Mouse (Mus musculus) lung, postnatal 10 days (tissue): ENCODE results near the gene Sri.
"Not testable (repeated sequence)": the region's sequence is repeated elsewhere in the genome, so short reads cannot be mapped to it uniquely, and the experiment has no call there.

ENCODE experiments used
- DNase-seq: peaks from one replicate; pipeline ENCODE4 v3.0.0; 2021

Gene Sri

DNA sequence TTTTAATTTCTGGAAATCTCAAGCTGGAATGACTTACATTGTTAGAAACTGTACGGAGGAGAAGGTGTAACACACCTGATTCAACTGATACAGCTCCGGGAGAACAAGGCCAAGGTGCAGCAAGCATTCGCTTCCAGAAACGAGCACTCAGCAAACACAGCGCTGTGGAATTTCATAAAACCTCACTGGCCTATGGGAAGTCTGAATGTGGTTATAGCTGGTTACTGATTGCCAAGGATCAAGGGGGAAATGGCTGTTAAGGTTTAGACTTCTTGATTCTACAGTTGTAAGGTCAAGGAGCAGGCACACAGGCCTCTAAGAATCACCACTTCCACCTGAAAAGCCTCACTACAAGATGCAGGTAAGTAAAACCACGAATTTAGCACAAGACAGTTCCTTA is at the start of gene Sri:
TSS of gene Sri (plus strand) at position 224 of the 400 bp plus-strand sequence.
- DNase-seq = no peak

DNA sequence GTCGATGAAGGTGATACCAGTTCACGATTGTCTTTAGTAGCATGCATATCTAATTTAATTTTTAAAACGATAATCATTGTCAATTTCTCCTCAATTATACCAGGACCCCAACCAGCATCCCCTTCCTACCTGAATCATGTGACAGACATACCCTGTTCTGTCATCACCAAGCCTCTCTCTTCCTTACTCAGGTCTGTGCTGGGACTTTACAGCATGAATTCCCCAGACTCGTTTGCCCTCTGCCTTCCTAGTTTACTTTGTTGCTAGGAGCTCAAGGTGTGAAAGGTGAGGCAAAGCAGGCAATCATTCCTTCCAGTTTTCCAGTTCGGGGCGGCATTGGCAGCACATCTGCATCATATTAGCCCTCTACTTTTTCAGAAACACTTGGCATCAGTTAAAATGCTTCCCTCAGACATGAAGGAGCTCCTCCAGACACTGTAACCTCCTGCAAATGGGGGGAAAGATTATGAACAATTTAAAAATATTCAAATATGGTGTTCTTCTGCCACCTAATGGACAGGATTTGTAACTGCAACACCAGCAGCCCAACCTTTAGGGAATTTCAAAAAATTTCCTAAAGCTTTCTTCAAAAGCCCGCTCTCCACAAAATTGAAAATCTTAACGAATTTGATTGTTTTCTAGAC is 49.4 kb upstream of the Sri start:
- DNase-seq = peak; percentile 11

DNA sequence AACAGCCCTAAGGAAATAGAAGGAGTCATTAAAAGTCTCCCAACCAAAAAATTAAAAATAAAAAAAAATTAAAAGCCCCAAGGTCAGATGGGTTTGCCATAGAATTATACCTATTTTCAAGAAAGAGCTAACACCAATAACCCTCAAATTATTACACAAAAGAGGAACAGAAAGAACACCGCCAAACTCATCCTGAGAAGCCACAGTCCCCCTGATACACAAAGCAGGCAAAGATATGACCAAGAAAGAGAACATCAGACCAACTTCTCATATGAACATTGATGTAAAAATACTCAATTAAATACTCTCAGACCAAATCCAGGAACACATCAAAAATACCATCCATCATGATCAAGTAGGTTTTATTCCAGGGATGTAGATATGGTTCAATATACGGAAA is 48.8 kb upstream of the Sri start:
- DNase-seq = no peak

DNA sequence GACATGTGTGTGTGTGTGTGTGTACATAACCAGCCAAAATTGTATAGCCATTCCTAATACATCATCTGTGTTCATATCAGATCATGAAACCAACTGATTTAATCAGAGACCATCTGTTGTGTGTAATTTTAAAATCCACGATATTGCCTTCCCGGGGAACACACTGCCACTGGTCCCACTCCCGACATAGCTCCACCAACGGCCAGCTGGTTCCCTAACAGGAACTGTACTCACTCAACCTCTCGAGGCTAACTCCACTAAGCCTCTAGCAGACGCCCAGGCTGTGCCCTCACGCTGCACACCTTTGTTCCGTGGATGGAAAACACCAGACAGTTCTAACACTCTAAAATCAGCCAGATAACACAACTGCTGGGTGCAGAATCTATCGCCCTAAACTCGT is 45.4 kb upstream of the Sri start:
- DNase-seq = no peak

DNA sequence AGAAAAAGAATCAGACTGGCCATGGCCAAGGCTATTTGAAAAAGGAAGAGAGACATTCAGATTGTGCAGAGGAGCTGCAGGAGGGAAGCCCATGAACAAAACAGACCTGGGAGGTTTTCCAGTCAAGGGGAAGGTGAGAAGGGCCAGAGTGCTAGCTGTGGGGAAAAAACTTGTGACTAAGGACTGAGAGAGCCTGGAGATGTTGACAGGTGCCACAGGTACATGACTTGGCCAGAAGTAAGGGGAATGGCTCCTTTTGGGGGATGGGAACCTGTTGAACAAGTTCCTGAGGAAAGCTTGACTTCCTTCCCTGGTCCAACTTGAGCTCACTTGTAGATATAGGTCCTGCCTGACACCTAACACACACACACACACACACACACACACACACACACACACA is 43.1 kb upstream of the Sri start:
- no peak for DNase-seq

DNA sequence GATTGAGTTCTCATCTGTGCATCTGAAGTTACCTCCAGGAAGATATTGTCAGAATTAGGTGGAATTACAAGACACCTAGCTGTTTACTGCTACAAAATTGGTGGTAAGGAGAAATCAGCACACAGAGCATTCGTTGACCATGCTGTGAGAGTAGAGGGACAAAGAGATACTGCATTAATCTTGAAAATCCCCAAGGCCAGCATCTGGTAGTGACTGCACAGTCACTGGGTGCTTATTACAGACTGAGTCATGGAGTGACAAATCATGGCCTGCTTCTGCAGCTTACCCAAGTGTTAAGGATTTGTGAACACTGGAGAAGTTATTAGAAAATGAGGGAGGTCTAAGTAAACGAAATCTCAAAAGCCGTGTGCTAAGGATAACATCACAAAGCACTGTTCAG is 32.6 kb upstream of the Sri start:
- no peak for DNase-seq

DNA sequence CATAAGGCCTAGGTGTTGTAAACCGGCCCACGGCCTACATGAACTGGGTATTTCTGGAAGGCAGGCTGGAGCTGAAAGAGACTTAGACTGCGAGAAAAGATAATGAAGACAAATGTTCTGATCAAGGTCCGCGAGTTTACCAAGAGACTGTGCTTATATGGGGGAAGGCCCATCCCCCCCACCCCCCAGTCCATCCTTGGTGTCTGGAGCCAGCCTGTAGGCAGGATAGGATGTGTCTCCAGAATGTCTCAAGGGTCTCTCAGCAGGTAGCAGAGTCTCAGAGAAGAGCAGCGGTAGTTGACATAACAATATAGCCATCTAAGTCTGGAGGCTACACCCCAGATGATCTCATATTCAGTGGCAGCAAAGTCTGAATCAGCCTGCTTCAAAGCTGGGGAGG is 11.3 kb upstream of the Sri start:
- DNase-seq = not testable (repeated sequence)

DNA sequence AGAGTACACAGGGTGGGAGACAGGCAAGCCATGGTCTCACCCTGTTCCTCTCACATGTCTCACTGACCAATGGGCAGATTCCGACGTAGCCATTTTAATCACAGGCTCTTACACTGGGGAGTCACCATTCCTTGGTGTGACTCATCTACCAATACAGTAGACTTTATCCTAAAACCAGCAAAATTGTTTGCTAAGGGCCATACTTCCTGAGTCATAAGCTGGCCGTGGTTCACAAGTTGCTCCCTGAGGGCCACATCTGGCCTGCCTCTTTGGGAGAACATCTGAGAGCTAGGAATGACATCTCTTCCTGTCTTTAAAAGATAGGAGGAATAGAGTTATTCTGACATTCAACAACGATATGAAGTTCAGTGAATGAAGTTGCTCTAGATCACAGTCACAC is 7.9 kb downstream of the Sri start:
- DNase-seq = no peak

DNA sequence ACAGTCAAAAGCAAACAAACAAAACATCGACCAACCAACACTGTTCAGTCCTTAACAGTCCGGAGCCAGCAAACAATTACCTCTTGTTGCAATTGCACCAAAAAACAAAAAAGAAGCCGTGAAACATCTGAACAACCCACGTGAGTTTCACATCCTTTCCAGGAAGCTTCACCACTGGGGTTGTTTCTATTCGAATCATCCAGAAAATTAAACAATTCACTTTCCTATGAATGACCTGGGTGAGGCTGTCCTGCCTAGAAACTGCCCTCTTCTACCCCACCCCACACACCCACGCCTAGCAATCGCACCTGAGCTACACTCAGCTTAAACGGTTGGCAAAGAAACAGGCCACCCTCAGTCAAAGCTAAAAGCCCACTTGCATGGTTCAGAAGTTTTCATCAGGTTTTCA is 9.8 kb downstream of the Sri start:
- DNase-seq = peak; percentile 18

DNA sequence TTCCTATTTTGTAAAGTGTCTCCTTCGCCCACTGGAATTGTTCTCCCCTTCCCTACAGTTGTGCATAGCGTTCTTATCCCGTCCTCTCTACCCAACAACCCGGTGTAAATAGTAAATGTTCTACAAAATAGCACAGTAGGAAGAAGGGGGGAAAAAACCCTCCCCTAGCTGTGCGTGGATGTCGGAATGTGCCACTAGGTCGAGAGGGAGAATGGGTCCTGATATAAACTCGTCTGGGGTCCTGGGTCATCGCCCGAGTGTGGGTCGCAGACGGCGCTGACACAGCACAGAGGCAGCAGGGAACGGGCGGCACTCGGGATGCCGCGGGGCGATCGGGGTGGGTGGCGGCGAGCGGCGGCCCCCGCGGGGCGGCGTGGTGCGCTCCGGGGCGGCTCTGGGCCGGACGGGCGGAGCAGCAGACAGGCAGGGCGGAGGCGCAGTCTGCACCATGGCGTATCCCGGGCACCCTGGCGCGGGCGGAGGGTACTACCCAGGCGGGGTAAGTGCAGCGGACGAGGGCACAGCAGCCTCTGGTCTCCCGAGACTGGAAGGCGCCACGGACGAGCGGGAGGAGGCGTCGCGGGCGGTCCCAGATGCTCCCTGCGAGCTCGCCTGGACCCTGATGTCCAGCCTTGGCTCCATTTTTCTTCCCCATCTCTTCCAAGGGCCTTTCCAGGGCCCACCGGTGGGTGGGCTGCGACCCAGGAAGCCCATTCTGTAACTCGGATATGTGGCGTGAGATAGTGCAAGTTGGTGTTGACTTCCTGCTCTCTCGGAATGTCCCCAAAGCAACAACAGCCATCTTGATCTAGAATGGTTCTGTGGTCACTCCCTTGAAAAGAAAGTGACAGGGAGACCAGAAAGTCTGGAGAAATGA is 10.5 kb downstream of the Sri start:
- peak; percentile 92 for DNase-seq

DNA sequence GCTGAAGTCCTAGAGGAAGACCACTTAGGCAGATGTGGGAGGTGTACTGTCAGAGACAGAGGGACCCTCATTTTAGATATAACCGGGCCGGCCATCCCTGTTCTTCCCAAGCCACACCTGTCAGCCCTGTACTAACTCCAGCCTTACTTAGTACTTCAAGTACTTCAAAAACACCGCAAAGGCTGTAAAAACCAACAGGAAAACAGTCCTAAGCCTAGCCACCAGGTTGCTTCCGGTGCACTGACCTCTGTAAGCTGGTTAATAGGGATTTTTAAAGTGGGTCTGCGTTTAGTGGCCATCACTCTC is 11.1 kb downstream of the Sri start:
- DNase-seq = no peak

DNA sequence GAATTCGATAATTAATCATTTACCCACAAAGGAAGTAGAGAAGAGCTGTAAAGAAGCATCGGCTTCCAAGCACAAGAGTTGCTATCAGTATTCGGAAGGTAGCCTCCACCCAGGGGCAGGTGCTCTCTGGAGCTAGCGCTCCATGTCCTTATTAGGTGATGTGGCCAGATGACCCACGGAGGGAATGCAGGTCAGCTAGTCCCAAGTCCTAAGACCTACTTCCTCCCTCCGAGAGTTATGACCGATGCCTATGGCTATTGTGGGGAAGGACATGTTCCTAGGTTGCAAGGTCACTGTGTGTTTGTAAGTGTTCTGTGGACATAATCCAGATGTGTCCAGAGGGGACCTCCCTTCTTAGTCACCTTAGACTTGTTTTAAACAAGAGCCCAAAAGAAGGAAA is 12.2 kb downstream of the Sri start:
- DNase-seq = no peak

DNA sequence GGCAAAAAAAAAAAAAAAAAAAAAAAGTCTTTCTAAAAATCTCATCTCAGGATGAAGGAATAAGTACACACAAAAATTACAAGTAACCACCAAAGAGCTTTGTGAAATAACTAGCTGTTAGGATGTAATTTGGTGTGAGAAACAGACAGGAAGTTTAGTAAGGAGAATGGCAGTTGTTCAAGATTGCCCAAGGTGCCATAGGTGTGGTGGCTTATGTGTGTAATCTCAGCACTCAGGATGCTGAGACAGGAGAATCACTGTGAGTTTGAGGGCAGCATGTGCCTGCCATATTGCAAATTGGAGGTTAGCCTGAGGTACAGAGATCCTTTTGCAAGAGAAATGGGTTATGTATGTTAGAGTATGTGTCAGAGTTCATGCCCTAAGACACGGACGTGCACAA is 16.6 kb downstream of the Sri start:
- no peak for DNase-seq

DNA sequence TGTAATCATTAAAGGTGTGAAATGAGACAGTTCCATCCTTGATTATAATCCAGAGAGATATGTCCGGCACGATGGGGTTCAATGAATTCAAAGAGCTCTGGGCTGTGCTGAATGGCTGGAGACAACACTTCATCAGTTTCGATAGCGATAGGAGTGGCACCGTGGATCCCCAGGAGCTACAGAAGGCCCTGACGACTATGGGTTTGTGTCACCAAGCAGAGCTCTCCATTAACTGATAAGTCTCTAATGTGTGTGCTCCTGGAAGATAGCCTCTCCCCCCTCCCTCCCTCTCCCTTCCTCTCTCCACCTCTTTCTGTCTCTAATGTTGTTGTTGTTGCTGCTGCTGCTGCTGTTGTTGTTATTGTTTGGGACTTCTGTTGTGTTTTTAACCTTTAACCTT is 17.3 kb downstream of the Sri start:
- DNase-seq = no peak

DNA sequence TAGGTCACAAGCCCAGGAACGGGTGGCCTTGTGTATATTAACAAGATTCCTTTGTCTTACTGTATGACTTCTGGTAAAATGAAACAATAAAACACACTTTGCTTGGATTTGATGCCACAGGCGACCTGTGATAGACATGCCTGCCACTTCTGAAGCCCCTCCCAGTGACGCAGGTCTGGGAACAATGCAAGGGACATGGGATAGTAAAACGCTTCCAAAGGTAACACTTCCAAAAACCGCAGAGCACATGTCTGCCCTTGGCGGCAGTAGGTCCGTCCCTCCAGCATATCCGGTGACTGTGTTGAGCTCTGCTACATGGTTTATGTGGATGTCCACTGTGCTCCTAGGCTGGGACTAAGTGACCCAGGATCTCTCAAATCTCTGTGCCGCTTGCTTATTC is 27.5 kb downstream of the Sri start:
- DNase-seq = no peak

DNA sequence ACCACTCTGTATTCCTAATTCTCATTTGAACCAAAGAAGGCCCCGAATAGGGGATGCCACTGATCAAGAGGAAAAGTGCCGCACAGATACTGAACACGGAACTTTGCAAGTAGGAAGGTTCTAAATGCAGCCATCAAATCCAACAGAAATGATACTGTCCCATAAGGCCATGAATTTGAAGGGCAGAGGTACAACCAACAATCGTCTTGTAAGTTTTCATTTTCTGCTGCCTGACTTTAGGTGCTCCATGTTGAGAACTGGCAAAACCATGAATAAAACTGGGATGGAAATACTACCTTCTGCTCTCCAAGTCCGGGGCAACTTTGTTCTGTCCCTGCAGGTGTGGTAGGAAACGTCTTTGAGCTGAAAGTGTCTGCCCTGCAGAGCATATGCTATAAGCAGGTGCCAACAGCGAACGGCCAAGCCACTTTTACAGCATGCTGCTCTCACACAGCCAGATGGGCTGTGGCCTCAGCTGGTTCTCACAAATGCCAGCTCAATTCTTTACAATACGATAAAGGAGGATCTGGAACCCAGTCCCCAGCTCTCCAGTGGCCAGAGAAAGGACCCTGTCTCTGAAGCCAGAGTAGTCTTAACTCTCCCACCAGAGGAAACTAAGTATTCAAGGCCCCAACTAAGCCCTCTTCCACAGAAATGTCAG is 28.2 kb downstream of the Sri start:
- no peak for DNase-seq

DNA sequence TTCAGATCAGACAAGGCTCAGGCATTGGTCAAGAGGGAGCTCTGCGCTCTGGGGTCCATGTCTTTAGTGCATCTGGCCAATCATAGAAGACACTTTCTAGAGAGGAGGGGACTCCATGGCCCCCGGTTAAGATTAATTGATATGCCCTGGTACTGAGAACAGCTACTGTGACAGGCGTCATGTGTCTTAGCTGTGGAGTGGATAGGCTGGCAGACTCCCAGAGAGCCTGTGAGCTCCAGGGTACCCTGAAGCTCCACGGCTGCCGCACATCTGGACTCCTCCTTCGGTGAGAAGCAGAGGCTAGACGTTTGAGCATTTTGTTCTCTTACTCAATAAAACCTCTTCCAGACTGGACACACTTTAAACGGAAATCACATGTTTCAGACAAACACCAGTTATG is 31.6 kb downstream of the Sri start:
- DNase-seq = no peak

DNA sequence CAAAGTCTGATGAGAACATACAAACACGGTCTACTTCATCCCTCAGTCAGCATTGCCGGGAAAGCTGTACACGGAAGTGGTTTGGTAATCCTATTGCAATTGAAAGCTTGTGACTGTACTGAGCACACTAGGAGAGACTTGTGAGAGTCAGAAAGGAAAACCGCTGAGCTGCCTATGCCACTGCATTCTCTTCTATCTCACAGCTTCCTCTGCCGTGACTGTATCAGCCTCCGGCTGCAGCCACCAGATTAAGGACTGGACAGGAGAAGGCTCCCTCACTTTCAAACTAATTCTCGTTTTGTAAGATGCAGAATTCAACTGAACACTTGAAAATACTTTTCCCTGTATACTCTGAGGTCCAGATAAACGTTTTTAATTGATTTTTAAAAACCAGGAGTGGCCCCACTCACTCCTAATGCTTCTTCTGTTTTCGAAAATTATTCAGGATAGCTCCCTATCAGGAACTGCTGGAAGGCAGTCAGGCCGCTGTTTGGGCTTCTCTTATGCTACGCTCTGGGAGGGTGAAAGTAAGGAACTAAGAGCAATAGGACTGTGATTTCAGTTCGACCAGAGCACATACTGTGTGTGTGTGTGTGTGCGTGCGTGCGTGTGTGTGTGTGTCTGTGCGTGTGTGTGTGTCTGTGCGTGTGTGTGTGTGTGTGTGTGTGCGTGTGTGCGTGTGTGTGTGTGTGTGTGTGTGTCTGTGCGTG is 37.1 kb downstream of the Sri start:
- DNase-seq = no peak

DNA sequence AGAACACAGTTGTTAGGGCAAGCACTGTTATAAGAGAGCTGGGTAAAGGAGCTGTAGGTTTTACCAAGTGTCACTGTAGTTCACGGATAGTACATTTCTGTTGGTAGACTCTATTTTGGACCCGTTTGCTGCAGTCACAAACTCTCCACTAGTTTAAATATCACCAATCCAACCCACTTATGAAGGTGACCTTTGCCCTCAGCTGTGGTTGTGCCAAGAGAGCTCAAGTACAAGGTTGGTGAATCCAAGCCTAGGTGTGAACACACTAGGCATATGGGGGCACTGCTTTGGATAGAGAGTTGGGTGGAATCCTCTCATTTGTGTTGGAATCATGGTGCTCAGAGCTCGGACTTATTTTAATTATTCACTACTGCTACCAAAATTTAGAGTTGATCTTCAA is 39.8 kb downstream of the Sri start:
- DNase-seq = no peak

DNA sequence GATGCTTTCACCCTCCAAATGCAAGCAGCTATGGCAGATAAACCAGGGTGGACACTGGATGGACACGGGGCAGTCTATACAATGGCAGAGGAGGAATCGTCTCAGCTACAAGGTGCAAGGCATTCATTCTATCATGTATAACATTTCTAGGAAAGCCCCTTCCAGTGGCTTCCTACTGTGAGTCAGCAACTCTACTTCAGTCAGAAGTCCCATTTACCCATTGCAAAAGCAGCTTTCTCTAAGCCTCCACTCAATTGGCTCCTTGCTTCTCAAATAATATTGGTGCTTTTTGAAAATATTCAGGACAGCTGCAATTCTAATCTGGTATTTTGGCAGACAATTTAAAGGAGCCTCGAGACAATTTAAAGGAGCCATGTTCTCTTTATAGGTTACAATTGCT is 42.3 kb downstream of the Sri start:
- no peak for DNase-seq

DNA sequence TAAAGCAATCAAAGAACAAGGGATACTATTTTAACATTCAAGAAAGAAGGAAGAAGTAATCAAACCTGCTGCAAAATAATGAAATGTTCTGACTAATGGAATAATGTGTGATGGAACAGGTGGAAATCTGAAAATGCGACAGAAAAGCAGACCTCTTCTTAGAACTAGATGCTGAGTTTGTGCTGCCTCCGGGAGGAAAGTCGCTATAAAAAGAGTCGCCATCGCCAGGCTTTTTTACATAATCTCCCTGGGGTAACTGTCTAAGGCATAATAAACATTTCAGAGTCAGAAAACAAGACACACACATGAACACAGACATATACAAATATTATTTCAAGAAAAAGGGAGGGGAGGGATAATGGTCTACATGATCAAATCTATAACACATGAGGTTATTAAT is 49.0 kb downstream of the Sri start:
- DNase-seq = no peak

DNA sequence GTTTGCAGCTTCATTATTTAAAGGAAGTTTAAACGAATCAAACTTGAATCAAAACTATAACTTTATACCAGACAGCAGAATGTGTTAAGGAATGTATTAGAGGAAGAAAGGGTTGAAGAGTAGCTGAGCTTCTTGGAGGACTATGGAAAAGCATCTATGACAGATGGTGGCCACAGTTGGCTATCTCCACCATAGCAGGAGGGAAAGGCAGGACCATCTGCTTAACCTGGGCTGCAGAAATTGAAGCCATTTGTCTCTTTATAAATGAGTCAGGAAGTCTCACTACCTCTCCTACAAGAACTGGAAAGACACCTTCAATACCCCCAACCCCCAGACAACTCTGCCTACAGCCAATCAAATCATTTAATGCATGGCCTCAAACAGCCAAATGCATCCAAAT is 49.8 kb downstream of the Sri start:
- DNase-seq = no peak

DNA sequence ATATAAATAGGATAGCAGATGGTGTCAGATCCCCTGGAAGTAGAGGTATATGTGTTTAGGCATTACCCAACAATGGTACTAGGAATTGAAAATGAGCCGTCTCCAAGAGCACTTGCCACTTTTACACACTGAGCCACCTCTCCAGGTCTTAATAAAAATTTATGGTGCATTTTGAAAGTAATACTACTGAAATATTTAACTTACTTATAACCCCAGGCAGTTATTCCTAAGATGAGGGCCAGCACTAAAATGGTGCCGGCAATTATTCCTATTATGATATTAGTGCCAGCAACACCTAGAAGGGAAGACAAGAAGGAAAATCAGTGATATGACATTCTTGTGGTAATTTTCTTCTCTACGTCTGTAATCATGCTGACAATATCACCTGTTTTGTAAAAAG is 65.8 kb downstream of the Sri start:
- DNase-seq = no peak

DNA sequence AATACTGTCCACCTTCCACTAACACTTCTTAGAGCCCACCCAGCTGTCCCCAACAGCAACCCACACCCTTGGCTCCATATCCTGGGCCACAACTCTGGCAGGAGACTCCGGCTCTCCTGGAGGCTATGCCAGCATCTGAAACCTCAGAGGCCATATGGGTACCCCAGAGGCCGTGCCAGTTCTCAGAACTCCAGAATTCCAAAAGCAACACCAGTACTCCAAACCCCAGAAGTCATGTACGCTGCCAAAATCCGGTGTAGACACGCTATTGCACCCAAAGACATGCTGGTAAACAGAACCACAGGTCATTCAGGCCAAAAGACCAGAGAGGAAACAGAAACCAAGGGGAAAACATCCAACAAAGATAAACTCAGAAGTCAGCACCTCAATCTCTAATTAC is 66.4 kb downstream of the Sri start:
- no peak for DNase-seq
